Mouse (Mus musculus): ENCODE measurements at regions not wholly inside any gene's neighbourhood (a gene's known extent, or its start where the extent isn't known, plus 50 kb on each side); places are given as distances from the start of the nearest gene placed in this dataset.

GRCm38 (mm10) chr19:14259223-14259622, 338.6 kb downstream of the Tle4 start:
- TF ChIP-seq GATA4 (IDR thresholded peaks at IDR 0.05; ENCODE audit: insufficient replicate concordance, low read length), result peak; percentile 95

DNA sequence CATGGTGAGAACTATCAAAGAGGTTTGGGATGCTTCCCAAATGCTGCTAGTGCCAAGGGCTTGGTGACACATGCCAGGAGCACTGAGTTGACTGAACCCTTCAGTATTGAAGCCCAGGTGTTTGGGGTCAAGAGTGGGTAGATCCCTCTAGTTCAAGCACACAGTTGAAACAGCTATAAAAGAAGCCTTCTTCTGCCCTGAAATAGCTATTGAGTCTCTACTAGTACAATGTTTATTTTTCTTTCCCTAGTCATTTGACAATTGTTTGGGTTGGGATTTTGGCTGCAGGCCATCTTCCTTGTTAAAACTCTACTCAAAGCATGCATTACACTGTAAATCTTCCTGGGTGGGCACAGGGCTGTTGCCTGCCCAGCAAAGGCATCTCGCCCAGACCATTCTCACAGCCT, 308.5 kb downstream of the Tle4 start:
- TF ChIP-seq GATA4 (IDR thresholded peaks at IDR 0.05; ENCODE audit: insufficient replicate concordance, low read length), result no peak

DNA sequence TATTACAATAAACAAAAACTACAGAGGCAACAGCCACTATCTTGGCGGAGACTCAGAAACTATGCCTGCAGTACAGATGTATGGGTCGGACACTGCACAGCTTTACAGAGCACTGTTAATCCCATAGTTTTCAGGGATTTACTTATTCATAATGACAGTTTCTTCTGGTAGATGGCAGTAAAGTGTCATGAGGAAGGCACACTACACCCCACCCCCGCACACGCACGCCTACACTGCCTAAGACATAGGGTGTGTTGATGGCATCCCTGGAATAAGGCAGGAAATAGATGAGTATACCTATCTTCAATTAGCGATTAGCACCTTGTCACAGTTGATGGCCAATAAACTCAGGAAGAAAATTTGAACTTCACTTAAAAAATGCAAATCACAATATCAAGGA, 306.9 kb downstream of the Tle4 start:
- TF ChIP-seq GATA4 (IDR thresholded peaks at IDR 0.05; ENCODE audit: insufficient replicate concordance, low read length), result no peak

GRCm38 (mm10) chr19:14293172-14293571, 304.7 kb downstream of the Tle4 start:
- no peak for TF ChIP-seq GATA4 (IDR thresholded peaks at IDR 0.05; ENCODE audit: insufficient replicate concordance, low read length)

DNA sequence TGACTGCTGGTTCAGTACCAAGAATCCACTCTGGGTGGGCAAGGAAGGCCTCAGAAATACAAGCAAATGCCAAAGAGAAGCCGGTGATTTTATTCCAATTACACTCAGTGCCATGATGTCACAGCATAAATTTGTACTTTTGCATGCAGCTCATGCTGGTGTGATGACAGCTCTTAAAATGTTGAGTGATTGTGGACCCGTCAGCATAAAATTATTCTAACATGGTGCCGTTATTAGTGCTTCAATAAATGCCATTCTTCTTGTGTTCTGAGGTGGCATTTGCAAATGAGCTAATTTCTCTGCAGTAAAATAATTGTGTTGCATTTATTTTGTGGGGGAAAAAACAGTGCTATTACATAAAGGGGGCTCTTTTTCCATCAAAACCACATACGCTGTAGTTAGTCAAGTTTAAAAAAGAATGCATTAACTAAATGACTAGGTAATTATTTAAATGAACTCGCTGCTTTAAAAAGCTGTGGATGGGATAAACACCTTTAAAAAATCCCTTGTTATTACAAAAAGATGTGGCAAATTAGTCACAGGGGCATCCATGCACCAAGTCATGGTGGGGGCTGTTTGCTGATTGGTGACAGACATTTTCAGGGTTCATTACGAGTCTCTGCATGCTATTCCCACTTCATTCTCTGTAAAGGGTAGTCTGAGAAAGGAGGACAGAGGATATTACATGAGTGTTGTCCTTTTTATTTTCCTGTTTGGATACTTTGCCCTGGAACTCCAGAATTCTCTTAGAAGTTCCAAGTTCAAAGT, 296.5 kb downstream of the Tle4 start:
- no peak for TF ChIP-seq GATA4 (IDR thresholded peaks at IDR 0.05; ENCODE audit: insufficient replicate concordance, low read length)

GRCm38 (mm10) chr19:14314301-14314700, 283.6 kb downstream of the Tle4 start:
- TF ChIP-seq GATA4 (IDR thresholded peaks at IDR 0.05; ENCODE audit: insufficient replicate concordance, low read length), result no peak

- TF ChIP-seq GATA4 (IDR thresholded peaks at IDR 0.05; ENCODE audit: insufficient replicate concordance, low read length), result no peak
Measured at GRCm38 (mm10) chr19:14319677-14320191, 278.1 kb downstream of the Tle4 start.

- no peak for TF ChIP-seq GATA4 (IDR thresholded peaks at IDR 0.05; ENCODE audit: insufficient replicate concordance, low read length)
Measured at GRCm38 (mm10) chr19:14325353-14326052, 272.3 kb downstream of the Tle4 start.

- no peak for TF ChIP-seq GATA4 (IDR thresholded peaks at IDR 0.05; ENCODE audit: insufficient replicate concordance, low read length)
Measured at GRCm38 (mm10) chr19:14333041-14334012, 264.5 kb downstream of the Tle4 start.

GRCm38 (mm10) chr19:14337025-14337424, 260.8 kb downstream of the Tle4 start:
- TF ChIP-seq GATA4 (IDR thresholded peaks at IDR 0.05; ENCODE audit: insufficient replicate concordance, low read length), result no peak

DNA sequence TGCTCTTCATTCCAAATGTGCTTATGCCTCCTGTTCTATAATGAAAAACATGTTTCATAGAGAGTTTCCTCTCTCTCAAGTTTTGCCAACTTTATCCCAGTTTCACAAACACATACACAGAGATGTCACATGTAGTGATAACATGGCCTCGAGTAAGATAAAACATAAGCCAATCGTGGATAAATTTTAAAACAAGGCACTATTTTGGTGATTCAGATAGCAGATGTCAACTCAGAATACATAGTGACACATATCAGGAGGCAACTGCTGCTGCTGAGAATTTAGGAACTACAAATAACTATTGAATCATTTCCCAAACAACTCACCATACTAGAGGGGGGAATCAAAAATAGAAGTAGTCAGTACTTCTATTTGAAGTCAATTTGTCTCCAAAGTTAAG, 257.1 kb downstream of the Tle4 start:
- no peak for TF ChIP-seq GATA4 (IDR thresholded peaks at IDR 0.05; ENCODE audit: insufficient replicate concordance, low read length)

DNA sequence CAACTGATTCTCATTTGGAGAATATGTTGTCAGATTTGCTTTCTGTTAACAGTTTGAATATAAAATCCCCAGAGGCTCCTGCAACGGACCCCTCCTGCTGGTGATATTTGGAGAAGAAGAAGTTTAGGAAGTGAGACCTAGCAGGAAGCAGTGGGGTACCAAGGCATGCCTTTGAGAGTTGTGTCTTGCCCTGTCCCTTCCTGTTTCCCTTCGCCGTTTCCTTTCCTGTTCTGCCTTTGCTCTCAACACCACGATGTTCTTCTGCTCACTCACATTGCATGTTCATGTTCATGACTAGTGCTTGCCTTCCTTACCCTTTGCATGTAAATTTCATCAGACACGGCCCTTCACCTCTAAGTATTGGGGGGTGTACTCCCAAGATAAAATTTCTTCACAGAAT, 254.0 kb downstream of the Tle4 start:
- TF ChIP-seq GATA4 (IDR thresholded peaks at IDR 0.05; ENCODE audit: insufficient replicate concordance, low read length), result no peak

DNA sequence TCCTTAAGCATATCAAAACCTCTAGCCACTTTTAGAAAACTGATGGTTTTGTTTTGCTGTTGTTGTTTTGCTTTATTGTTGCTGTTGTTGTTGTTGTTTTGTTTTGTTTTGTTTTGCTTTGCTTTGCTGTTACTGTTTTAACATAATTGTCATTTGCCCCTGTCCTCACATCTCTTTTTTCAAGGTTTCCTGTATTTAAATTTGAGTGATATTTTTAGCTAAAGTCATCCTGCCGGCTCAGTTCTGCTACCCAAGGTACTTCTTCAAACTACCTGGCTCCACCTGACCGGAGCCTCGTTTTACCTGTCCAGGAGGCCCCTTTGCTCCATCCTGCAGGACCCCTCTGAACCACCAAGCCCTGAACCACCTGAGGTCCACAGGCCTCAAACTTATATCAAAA, 253.4 kb downstream of the Tle4 start:
- no peak for TF ChIP-seq GATA4 (IDR thresholded peaks at IDR 0.05; ENCODE audit: insufficient replicate concordance, low read length)

- no peak for TF ChIP-seq GATA4 (IDR thresholded peaks at IDR 0.05; ENCODE audit: insufficient replicate concordance, low read length)
Measured at GRCm38 (mm10) chr19:14347026-14347425, 250.8 kb downstream of the Tle4 start.

DNA sequence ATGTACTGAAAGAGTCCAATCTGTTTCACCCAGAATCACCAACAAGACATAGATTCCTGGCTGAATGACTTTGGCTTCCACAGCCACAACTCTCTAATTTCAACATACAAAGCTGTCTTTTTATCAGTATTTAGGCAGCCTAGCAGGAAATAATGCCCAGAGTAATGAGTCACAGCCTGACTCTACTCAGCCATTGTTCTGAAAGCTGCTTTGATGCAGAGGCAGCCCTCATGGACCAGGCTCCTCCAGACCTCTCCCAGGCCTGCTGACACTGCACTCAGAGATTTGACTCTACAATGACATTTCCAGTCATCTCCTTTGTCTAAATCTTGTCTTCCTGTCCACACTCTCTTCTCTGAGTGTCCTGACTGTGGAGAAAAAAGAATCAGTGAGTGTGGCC, 250.4 kb downstream of the Tle4 start:
- TF ChIP-seq GATA4 (IDR thresholded peaks at IDR 0.05; ENCODE audit: insufficient replicate concordance, low read length), result no peak
